Mouse (Mus musculus) hindbrain, embryonic 10.5 days (tissue): ENCODE measurements around the gene Kcnj14. TPM values are rescaled to one million over a fixed set of nuclear protein-coding genes. Genes with fewer than 3 reads are reported as not detected.

Experiments
- DNase-seq: peaks from one replicate; pipeline ENCODE4 v3.0.0-alpha.2; 2017; ENCODE audit warnings: low spot score
- H3K27ac ChIP-seq: fragments of 300-500 bp; sonication (generic); 2 replicates; pipeline ENCODE4 v1.5.1; 2016; ENCODE audit warnings: mild to moderate bottlenecking, moderate library complexity
- H3K27me3 ChIP-seq: fragments of 300-500 bp; sonication (generic); 2 replicates; pipeline ENCODE4 v1.6.1; 2016; ENCODE audit warnings: mild to moderate bottlenecking; ENCODE audit not compliant: poor library complexity, insufficient read depth, severe bottlenecking
- H3K36me3 ChIP-seq: fragments of 300-500 bp; sonication (generic); 2 replicates; pipeline ENCODE4 v1.6.1; 2016; ENCODE audit warnings: mild to moderate bottlenecking, moderate library complexity
- H3K4me1 ChIP-seq: fragments of 300-500 bp; sonication (generic); replicated peaks from 2 replicates; pipeline ENCODE4 v1.6.1; 2016; ENCODE audit warnings: mild to moderate bottlenecking
- H3K4me3 ChIP-seq: fragments of 300-500 bp; sonication (generic); 2 replicates; pipeline ENCODE4 v1.5.1; 2016; ENCODE audit warnings: mild to moderate bottlenecking, moderate library complexity
- H3K9me3 ChIP-seq: fragments of 300-500 bp; sonication (generic); 2 replicates; pipeline ENCODE4 v1.6.1; 2016; ENCODE audit warnings: mild to moderate bottlenecking, moderate library complexity
- WGBS: fragments of 180-500 bp; shearing (Covaris S2); methylation state at CpG from one replicate; pipeline ENCODE4 v1.1.7; 2016; 5-methylcytosine and 5-hydroxymethylcytosine counted together
- polyA plus RNA-seq: library from polyadenylated mRNA; unstranded; fragments of >200 nt; fragmentation: Nextera tagmentation; extraction: Ambion mirVana; gene quantifications from 2 replicates; pipeline ENCODE4 v1.2.1, GENCODE M21; 2016

Kcnj14 gene
- polyA plus RNA-seq, 1 experiment from 2014 or later: 1.0 TPM

DNA sequence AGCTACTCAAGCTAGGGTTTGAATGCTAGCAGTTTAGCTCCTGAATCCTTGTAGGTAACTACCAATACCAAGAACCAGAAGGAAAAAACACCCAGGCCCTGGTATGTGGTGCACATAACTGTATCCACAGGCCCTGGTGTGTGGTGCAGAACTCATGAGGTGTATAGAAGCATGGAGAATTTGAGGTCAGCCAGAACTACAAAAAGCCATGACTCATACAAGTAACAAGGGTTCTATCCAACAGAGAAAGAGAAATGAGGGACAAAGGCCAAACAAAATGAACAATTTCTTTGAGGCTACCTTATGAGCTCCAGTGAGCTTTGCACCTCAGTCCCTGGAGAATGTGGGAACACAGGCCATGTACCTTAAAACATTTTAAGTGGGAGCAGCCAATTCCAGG is 3.7 kb downstream of the Kcnj14 start:
- Histone ChIP-seq H3K36me3 (peaks cover 42% of the 10 kb centered on the region), H3K9me3 (no peaks in the 10 kb centered on the region), H3K27me3 (peaks cover 37% of the 10 kb centered on the region), H3K27ac (no peak overlapping the region), H3K4me3 (no peak overlapping the region), H3K4me1 (peaks cover 9% of the 10 kb centered on the region)
- DNase-seq: no peak

DNA sequence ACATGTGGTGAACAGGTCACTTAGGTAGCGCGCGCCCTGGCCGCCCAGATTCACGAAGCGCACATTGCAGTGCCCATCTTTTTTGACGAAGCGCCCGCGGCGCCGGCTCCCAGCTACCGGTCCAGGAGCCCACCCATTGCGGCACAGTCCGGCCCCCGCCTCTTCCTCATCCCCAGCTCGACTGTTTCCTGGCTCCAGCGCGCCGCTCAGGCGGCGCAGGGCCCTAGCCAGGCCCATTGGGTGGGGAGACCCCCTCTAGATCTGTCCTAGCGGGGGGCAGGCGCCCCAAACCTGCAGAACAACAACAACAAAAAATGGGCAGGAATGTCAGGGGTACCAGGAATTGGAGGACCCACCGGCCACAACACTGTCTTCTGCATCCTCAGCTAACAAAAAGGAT is 4.7 kb downstream of the Kcnj14 start:
- WGBS: 11% methylated on average over 25 of the region's 25 CpGs
- peaks cover 20% of the 10 kb centered on the region for H3K4me1 ChIP-seq
- peak overlapping the region; percentile 31; the same call in 1 of the 2 replicates for H3K4me3 ChIP-seq
- DNase-seq: no peak
- peaks cover 31% of the 10 kb centered on the region for H3K36me3 ChIP-seq
- peak overlapping the region; percentile 23; the same call in 1 of the 2 replicates for H3K27ac ChIP-seq
- peaks cover 37% of the 10 kb centered on the region for H3K27me3 ChIP-seq
- no peaks in the 10 kb centered on the region for H3K9me3 ChIP-seq

DNA sequence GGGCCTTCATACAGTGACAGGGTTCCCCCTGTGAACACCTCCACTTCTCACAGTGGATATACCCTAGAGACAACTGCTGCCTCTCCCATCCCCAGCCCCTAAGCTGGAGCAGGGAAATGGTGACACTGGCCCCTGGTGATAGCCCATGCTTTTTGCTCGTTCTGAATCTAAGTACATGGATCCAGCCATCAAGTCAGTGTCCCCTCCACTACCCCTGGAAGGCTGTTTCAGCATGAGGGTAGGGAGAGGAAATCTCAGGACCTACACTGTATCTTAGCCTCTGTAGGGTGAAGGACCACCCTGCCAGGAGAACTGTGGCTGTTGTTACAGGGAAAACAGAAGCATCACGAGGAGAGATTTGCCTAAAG is 8.6 kb downstream of the Kcnj14 start:
- Histone ChIP-seq H3K36me3 (peaks cover 21% of the 10 kb centered on the region), H3K9me3 (no peaks in the 10 kb centered on the region), H3K4me1 (peaks cover 38% of the 10 kb centered on the region), H3K27me3 (peaks cover 28% of the 10 kb centered on the region), H3K4me3 (0 out of 2 replicates have a peak overlapping the region, but pooled peaks have one; percentile 98), H3K27ac (peak overlapping the region; percentile 100; the same call in 1 of the 2 replicates)
- no peak for DNase-seq
- WGBS: 60% methylated on average over 2 of the region's 2 CpGs

DNA sequence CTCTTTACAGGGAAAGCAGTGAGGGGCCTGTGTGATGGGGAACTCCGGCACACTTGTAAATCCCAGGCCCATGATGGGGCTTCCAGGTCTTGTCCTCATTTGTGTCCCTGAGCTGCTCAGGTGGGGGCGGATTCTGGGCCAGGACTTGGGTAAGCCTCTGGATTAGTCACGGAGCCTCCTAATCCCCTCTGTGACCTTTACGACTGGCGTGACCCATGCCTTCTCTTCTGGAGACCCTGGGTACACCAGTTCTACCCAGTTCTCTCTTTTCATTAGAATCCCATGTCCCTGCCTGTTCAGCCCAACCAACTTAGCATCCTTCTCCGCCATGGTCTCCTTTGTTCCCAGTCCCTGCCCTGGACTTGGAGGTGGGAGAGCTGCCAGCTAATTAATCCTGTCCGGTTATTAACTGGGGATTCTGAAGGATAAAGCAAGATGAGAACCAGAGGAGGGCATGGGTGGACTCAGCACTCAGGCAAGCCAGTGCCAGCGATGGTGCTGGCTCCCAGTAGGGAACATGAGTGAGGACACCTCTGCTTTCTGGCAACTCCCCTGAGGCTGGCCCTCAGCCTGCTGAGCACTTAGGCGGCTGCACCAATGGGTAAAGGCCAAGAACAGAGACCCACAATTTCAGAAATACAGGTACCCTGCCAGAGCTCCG is 9.1 kb downstream of the Kcnj14 start:
- no peak for DNase-seq
- H3K4me3 ChIP-seq: peak overlapping the region; percentile 98
- peak overlapping the region; percentile 100 for H3K27ac ChIP-seq
- 45% methylated on average over 10 of the region's 10 CpGs for WGBS
- H3K27me3 ChIP-seq: peaks cover 23% of the 10 kb centered on the region
- peaks cover 26% of the 10 kb centered on the region for H3K36me3 ChIP-seq
- H3K9me3 ChIP-seq: no peaks in the 10 kb centered on the region
- H3K4me1 ChIP-seq: peaks cover 38% of the 10 kb centered on the region

DNA sequence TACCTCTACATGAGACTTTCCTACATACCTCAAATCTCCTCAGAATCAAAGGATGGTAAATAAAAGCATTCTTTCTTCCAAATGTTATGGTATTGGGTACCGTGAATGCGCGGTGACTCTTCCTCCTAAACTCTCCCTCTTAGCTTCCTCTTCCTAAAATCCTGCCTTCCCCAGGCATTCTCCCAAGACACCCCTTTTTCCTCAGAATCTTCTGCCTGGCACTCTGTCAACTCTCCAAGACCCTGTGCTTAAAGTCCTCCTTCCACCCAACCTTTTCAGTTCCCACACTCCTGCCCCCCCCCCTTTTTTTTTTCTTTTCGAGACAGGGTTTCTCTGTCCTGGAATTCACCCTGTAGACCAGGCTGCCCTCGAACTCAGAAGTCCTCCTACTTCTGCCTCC is 9.7 kb downstream of the Kcnj14 start:
- peaks cover 17% of the 10 kb centered on the region for H3K27me3 ChIP-seq
- H3K9me3 ChIP-seq: no peaks in the 10 kb centered on the region
- peak overlapping the region; percentile 100 for H3K27ac ChIP-seq
- 5% methylated on average over 5 of the region's 5 CpGs for WGBS
- peak overlapping the region; percentile 98 for H3K4me3 ChIP-seq
- H3K36me3 ChIP-seq: peaks cover 32% of the 10 kb centered on the region
- DNase-seq: no peak
- H3K4me1 ChIP-seq: peaks cover 36% of the 10 kb centered on the region

DNA sequence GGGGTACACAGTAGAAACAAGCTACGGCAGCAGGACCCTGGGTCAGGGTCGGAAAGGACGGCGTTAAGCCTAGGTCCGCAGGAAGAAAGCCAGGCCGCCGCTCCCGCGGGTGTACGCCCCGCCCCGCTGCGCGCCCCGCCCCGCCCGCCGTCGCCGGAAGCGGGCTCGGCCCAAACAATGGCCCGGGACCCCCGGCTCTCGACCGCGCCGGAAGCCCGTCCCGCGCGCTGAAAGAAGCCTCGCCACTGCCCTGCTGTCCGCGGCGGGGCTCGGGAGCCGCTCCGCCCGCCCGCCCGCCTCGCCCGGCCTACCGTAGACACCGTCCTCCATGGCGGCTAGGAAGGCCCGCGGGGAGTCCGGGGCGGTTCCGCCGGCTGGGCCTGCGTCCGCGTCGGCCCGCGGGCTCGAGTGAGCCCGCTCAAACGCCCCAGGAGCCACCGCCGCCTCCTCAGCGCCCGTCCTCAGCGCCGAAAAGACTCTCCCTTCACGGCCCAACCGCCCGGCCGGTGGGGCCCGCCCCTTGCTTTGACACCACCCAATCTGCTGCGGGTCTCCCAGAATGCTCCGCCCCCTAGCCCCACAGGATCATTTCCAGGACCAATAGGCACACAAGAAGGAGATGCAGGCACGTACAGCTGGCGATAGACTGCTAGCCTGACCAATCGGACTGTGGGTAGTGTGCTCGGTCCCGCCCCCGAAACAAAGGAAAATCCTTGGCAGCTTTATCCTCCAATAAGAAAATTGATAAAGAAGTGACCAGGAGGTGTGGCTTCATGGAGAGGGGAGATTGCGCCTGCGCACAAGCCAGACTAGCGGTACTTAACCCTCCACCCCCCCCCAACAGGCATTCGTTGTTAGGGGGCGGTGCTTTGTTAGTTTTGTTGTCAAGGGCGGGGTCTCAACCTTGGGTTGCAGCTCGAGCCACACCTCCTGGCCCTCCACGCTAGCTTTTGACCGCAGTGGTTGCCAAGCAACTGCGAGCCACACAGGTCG is 10.5 kb downstream of the Kcnj14 start, which contains the start of gene Cyth2:
Cyth2 (minus strand) TSS at position 795 of the 993 bp plus-strand sequence.
- WGBS: under 1% methylated on average over 92 of the region's 92 CpGs
- peak within 1 kb of the TSS; percentile 98 for H3K4me3 ChIP-seq
- H3K36me3 ChIP-seq: peaks cover 40% of the 10 kb centered on the region
- H3K4me1 ChIP-seq: peaks cover 32% of the 10 kb centered on the region
- no peaks in the 10 kb centered on the region for H3K9me3 ChIP-seq
- peak within 1 kb of the TSS; percentile 100 for H3K27ac ChIP-seq
- peaks cover 10% of the 10 kb centered on the region for H3K27me3 ChIP-seq
- DNase-seq: peak; percentile 100

DNA sequence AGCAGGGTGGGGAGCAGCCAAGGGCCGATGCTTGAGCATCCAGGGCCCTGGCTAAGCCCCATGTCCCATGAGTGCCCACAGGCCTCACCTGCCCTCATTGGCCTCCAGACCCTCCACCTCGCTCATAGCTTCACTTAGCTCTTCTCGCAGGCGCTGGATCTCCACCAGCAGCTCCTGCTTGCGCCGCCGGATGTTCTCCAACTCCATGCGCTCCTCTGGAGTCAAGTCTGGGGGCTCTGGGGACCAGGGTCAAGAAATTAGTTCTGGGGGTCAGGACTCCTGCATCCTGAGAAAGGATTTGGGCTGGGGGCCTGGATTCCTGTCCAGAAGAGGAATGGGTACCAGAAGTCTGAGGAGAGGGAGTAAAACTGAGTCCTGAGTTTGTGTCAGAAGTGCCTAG is 11.7 kb downstream of the Kcnj14 start:
- no peaks in the 10 kb centered on the region for H3K27me3 ChIP-seq
- H3K36me3 ChIP-seq: peaks cover 51% of the 10 kb centered on the region
- H3K4me3 ChIP-seq: peak overlapping the region; percentile 98
- peak overlapping the region; percentile 100 for H3K27ac ChIP-seq
- DNase-seq: no peak
- H3K9me3 ChIP-seq: no peaks in the 10 kb centered on the region
- peaks cover 37% of the 10 kb centered on the region for H3K4me1 ChIP-seq
- 88% methylated on average over 8 of the region's 8 CpGs for WGBS

DNA sequence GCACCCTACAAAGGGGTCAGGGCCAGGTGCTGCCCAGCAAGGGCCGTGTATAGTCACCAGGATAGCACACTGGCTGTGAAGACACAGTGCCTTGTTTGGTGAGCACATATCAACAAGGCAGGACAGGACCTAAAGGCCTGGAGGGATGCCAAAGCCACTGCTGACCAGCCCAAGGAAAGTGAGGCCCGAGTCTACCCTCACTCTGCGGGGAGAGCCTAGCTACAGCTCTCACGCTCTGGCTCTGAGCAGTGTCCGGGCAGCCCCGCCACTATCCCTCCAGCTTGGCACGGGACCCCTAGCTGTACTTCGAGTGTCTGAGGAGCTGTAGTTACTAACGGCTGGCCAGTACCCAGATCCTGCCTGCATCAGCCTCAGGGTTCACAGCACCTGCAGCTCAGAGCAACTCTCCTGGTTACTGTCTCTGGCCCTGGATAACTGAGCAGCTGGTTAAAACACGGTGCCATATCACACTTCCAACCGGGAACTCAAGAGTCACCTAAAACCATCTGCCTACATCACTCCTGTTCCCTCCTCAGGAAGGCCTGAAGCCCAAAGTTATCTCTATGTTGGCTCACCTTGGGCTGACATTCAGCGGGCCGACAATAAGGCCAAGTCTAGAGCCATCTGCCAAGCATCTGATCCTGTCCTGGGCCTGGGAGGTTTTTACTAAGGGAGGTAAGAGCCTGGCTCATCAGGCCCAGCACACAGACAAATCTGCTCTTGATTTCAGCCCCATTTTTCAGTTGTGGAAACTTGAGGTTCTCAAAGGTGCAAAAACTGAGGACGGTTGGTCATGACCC is 15.1 kb downstream of the Kcnj14 start:
- Histone ChIP-seq H3K27ac (no peak overlapping the region), H3K9me3 (no peaks in the 10 kb centered on the region), H3K4me3 (no peak overlapping the region), H3K27me3 (no peaks in the 10 kb centered on the region), H3K4me1 (peaks cover 31% of the 10 kb centered on the region), H3K36me3 (peaks cover 77% of the 10 kb centered on the region)
- no peak for DNase-seq
- WGBS: 89% methylated on average over 14 of the region's 14 CpGs

DNA sequence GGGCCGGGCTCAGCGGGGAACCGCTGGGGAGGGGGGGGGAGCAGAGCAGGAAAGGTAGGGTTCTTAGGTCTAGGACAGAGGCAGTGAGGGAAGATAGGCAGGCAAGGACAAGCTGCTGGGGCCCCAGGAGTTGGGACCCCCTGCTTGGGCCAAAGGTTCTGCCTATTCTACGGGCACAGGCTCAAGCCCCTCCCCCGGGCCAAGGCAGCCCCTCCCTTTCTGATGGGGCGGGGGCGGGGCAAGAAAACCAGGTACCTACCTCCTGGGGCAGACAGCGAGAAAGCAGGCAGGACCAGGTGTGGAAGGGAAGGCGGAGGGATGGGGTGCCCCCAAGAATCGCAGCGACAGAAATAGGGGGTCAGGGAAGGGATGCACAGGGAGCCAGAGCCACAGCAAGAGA is 16.1 kb downstream of the Kcnj14 start:
- Histone ChIP-seq H3K27me3 (no peaks in the 10 kb centered on the region), H3K9me3 (no peaks in the 10 kb centered on the region), H3K4me1 (peaks cover 34% of the 10 kb centered on the region), H3K4me3 (no peak overlapping the region), H3K36me3 (peaks cover 86% of the 10 kb centered on the region), H3K27ac (no peak overlapping the region)
- no peak for DNase-seq
- 44% methylated on average over 11 of the region's 11 CpGs for WGBS

DNA sequence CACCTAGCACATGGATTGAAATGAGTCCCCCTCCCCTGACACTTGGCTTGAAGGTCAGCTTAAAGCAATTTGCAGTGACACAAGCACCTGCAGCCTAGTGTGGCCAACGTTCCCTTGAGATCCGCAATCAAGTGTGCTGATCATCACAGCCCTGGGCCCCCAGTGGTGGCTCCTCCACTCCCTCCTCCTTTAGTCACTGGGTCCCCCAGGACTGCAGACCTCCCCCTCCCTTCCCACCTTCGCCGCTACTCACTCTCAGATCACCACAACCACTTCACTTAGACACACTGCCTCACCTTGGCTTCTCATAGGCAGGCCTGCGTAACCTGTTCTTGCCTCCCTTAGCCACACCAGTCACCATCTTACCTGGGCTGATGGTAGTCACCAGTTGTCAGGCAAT is 18.6 kb downstream of the Kcnj14 start:
- Histone ChIP-seq H3K27ac (no peak overlapping the region), H3K36me3 (peaks cover 90% of the 10 kb centered on the region)
- DNase-seq: no peak

DNA sequence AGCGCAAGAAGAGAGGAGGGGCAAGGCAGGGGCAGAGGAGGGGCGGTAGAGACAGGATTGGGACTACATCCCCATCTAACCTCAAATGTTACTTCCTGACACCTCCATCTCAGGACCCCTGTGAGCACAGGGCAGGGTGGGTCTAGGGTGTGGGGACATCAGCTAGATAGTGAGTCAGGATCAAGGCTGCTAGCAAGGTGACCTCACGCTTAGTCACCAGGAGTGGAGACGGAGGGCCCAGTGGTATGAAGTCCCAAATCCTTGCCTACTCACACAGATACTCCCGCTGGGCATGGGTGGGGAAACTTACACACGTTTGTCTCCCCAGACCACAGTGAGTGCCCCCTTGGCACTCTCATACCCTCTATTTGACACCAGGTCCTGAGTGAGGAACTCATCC is 22.0 kb downstream of the Kcnj14 start:
- Histone ChIP-seq H3K4me3 (no peak overlapping the region), H3K27ac (no peak overlapping the region), H3K9me3 (no peaks in the 10 kb centered on the region), H3K27me3 (peaks cover 38% of the 10 kb centered on the region), H3K36me3 (peaks cover 73% of the 10 kb centered on the region), H3K4me1 (peaks cover 40% of the 10 kb centered on the region)
- WGBS: 92% methylated on average over 6 of the region's 6 CpGs
- no peak for DNase-seq

More for the DNA sequence above, 18.6 kb downstream of the Kcnj14 start:
- Histone ChIP-seq H3K9me3 (no peaks in the 10 kb centered on the region), H3K4me3 (0 out of 2 replicates have a peak overlapping the region, but pooled peaks have one; percentile 3), H3K27me3 (peaks cover 4% of the 10 kb centered on the region), H3K4me1 (peaks cover 22% of the 10 kb centered on the region; the same call in 1 of the 2 replicates)
- 64% methylated on average over 5 of the region's 5 CpGs for WGBS

DNA sequence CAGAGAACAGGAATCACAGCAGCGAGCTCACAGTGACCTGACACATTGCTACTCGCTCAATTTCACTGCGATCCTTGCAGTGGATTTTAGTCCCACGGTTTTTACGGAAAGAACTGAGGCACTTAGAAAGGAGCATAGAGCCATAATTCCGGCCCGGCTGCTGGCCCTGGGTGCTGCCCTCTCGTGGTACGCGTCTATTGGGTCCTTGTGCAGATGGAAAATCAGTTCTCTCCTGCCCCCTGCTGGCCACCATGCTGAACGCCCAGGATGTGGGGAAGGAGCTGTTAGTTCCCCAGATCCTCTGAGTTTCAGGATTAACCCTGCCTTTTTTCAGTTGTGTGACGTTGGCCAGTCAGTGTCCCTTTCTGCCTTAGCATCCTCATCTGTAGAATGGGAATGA is 23.2 kb downstream of the Kcnj14 start:
- Histone ChIP-seq H3K4me3 (0 out of 2 replicates have a peak overlapping the region, but pooled peaks have one; percentile 32), H3K36me3 (peaks cover 73% of the 10 kb centered on the region), H3K9me3 (no peaks in the 10 kb centered on the region), H3K27ac (no peak overlapping the region), H3K27me3 (peaks cover 50% of the 10 kb centered on the region), H3K4me1 (peaks cover 43% of the 10 kb centered on the region)
- 5% methylated on average over 12 of the region's 12 CpGs for WGBS
- peak; percentile 92 for DNase-seq
